Mouse (Mus musculus) myocyte (in vitro differentiated cells): ENCODE data around the gene Zfp120.
"Not testable (repeated sequence)": the region's sequence is repeated elsewhere in the genome, so short reads cannot be mapped to it uniquely, and the experiment has no call there.

Experiments
- CEBPB ChIP-seq: IDR thresholded peaks from 2 replicates; pipeline ENCODE4 v1.6.1; 2011; ENCODE audit warnings: mild to moderate bottlenecking, moderate library complexity; ENCODE audit not compliant: poor library complexity, insufficient read depth, severe bottlenecking
- E2F4 ChIP-seq: IDR thresholded peaks from one replicate; pipeline ENCODE4 v1.6.1; 2011; ENCODE audit warnings: mild to moderate bottlenecking, control low read depth, moderate library complexity; ENCODE audit not compliant: insufficient read depth
- MAX ChIP-seq: IDR thresholded peaks from one replicate; pipeline ENCODE4 v1.6.1; 2011; ENCODE audit warnings: low read depth, mild to moderate bottlenecking, control low read depth
- MYOD1 ChIP-seq, 3 experiments: IDR thresholded peaks; one replicate each; pipeline ENCODE4 v1.6.1; 2011; ENCODE audit warnings: control low read depth in 2 of 3, low read depth in 2 of 3, mild to moderate bottlenecking in 2 of 3, moderate library complexity in 1 of 3; ENCODE audit not compliant: insufficient read length in 2 of 3, control insufficient read depth in 1 of 3
- MYOG ChIP-seq, 3 experiments: IDR thresholded peaks; one replicate each; pipeline ENCODE4 v1.6.1; 2011; ENCODE audit warnings: control low read depth in 2 of 3, low read depth in 2 of 3, mild to moderate bottlenecking in 2 of 3; ENCODE audit not compliant: insufficient read length in 2 of 3, control insufficient read depth in 1 of 3, insufficient read depth in 1 of 3
- POLR2A ChIP-seq: IDR thresholded peaks from one replicate; pipeline ENCODE4 v1.6.1; 2011; ENCODE audit warnings: low read depth, mild to moderate bottlenecking, control low read depth, moderate library complexity; ENCODE audit not compliant: insufficient read length
- REST ChIP-seq: IDR thresholded peaks from one replicate; pipeline ENCODE4 v1.6.1; 2011; ENCODE audit warnings: mild to moderate bottlenecking, control low read depth, moderate library complexity; ENCODE audit not compliant: insufficient read depth, insufficient read length
- TCF12 ChIP-seq: IDR thresholded peaks from one replicate; pipeline ENCODE4 v1.6.1; 2011; ENCODE audit warnings: mild to moderate bottlenecking, control low read depth; ENCODE audit not compliant: poor library complexity, insufficient read depth, severe bottlenecking
- USF1 ChIP-seq: IDR thresholded peaks from one replicate; pipeline ENCODE4 v1.6.1; 2011; ENCODE audit warnings: low read depth, mild to moderate bottlenecking, control low read depth, moderate library complexity

- TF ChIP-seq POLR2A; E2F4; TCF12; USF1; MYOG (IDR thresholded peaks at IDR 0.05; ENCODE audit: control insufficient read depth in 1 of 3, insufficient read depth in 1 of 3, insufficient read length in 2 of 3, low read depth in 2 of 3); REST; MAX; MYOD1 (IDR thresholded peaks at IDR 0.05; ENCODE audit: control insufficient read depth in 1 of 3, insufficient read length in 2 of 3, low read depth in 2 of 3): not testable (repeated sequence)
- TF ChIP-seq CEBPB = 0 out of 2 replicates have a peak, but pooled peaks have one; percentile 23
Measured at GRCm38 (mm10) chr2:150132002-150132401, 4.5 kb downstream of the Zfp120 start.
